Mouse (Mus musculus): ENCODE data around the gene Mapk12.

The Mapk12 gene

GRCm38 (mm10) chr15:89098616-89099015 lies 41.9 kb downstream of the Mapk12 start:
- no peak for DNase-seq (ENCODE audit: extremely low spot score)

- DNase-seq (ENCODE audit: extremely low spot score), result no peak
Measured at GRCm38 (mm10) chr15:89097450-89097849, 43.1 kb downstream of the Mapk12 start.

- no peak for DNase-seq (ENCODE audit: extremely low spot score)
Measured at GRCm38 (mm10) chr15:89092181-89092580, 48.3 kb downstream of the Mapk12 start.

- DNase-seq (ENCODE audit: extremely low spot score), result no peak
Measured at GRCm38 (mm10) chr15:89090662-89091061, 49.8 kb downstream of the Mapk12 start.

- DNase-seq (ENCODE audit: extremely low spot score), result peak; percentile 29
Measured at GRCm38 (mm10) chr15:89089248-89090051, 51.1 kb downstream of the Mapk12 start.

- peak; percentile 85 for DNase-seq (ENCODE audit: extremely low spot score)
Measured at GRCm38 (mm10) chr15:89088607-89089247, 51.8 kb downstream of the Mapk12 start, which contains the start of gene Selenoo. Gene Selenoo (plus strand): TSS chr15:89089084.

- no peak for DNase-seq (ENCODE audit: extremely low spot score)
Measured at GRCm38 (mm10) chr15:89084826-89085225, 55.7 kb downstream of the Mapk12 start.

GRCm38 (mm10) chr15:89083906-89084305 lies 56.6 kb downstream of the Mapk12 start:
- no peak for DNase-seq (ENCODE audit: extremely low spot score)
